Mouse (Mus musculus): Measurements from ENCODE around the gene Tlk2.

Gene Tlk2

DNA sequence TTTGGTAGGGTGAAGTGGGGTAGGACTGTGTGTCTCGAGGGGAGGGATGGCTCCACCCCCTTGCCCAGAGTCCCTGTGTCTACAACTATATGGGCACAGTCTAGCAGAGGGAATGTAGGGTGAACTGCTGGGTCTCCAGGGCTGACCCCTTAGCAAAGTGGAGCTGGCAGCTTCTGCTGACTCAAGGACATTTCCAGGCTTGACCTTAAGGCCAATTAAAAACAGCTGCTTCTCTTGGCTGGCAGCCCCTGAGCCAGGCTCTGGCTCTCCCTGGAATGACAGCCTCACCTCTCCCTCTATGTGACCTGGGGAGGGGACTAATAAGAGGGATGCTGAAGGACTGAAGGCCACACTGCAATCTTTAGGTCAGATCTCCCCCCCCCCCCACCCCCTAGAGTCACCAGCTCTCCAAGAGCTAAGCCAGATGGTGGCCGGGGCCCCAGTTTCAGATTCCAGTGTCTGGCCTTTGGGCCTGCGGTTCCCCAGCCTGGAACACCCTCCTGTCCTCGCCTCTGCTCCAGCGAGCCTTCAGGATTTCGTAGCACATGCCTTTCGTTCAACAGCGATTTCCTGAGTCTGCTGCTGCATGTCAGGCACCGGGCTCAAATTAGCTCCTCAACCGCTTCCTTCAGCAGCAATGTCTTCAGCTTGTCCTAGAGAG lies 134.5 kb downstream of the Tlk2 start:
- peak; percentile 89 for DNase-seq (ENCODE audit: low read depth, low spot score)

DNA sequence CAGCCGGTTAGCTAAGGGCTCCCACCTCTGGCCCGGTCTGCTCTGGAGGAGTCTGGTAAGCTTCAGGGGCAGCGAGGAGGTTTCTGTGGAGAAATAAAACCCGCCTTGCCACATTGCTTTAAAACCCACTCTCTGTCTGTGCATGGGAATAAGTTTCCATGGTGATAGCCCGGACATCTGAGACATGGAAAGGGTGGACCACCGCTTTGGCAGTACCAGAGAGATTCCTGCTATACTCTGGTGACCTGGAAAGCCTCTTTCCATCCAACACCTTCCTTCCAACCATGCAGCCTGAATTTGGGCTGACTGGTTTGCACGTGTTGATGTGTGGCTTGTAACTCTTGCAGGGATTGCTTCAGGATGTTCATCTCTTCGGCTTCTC lies 135.0 kb downstream of the Tlk2 start:
- DNase-seq (ENCODE audit: low read depth, low spot score), result no peak

- peak; percentile 50 for DNase-seq (ENCODE audit: low read depth, low spot score)
Measured at GRCm38 (mm10) chr11:105315296-105315695, 136.7 kb downstream of the Tlk2 start.

DNA sequence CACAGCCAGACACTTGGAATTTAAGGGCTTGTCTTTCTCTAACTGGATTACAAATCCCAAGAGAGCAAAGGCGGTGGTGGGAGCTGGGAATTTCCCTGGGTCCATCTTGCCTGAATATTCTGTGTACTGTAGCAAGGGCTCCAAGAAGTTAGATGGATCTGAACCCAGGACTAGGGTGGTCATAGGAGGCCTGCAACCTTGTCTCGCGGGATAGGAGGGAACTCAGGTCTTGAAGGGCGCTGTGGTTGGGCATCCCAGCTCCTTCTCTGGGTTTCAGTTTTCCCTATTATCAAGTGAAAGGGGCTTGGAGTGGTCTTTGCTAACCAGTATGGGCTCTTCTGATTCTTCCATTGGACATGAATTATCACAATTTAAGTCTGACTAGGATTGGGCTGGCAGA lies 137.5 kb downstream of the Tlk2 start:
- DNase-seq (ENCODE audit: low read depth, low spot score), result peak; percentile 49

- no peak for DNase-seq (ENCODE audit: low read depth, low spot score)
Measured at GRCm38 (mm10) chr11:105317769-105318168, 139.2 kb downstream of the Tlk2 start.

GRCm38 (mm10) chr11:105321090-105321489 lies 142.5 kb downstream of the Tlk2 start:
- no peak for DNase-seq (ENCODE audit: low read depth, low spot score)

GRCm38 (mm10) chr11:105323530-105323929 lies 144.9 kb downstream of the Tlk2 start:
- no peak for DNase-seq (ENCODE audit: low read depth, low spot score)

DNA sequence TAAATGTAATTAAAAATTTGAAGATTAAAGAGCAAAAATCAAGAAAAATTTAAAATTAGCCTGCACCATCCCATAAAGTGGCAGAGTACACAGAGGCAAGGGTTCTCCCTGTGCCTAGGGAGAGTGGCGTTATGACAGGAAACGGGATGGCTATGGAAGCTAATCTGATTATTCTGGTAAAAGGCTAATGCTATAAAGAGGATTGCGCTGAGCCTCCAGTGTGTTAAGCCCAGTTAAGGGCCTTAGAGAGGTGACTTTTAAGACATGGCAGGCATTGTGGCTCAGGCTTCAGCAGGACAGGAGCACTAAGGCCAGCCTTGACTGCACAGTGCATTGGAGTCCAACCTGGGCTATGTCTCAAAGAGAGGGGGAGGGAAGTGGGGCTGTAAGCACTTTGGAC lies 148.5 kb downstream of the Tlk2 start:
- no peak for DNase-seq (ENCODE audit: low read depth, low spot score)

- no peak for DNase-seq (ENCODE audit: low read depth, low spot score)
Measured at GRCm38 (mm10) chr11:105329962-105330361, 151.4 kb downstream of the Tlk2 start.

DNA sequence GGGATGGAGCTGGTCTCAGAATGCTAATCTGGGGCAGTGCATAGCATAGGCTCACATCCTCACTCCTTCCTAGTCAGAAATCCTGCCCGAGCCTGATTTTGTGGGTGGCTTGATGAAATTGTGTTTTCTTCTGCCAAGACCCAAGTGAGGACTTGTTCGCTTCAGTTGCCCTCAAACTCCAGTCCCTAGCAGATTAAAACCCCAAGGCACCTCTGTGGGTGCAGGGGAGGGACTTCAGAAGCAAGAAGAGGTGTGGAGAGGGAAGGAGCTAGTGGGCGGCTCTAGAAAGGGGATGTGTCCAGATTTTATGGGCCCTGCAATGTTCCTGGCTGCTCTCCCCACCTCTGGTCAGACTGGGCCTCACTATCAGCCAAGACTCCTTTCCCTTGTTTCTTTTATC lies 152.5 kb downstream of the Tlk2 start:
- DNase-seq (ENCODE audit: low read depth, low spot score), result no peak

DNA sequence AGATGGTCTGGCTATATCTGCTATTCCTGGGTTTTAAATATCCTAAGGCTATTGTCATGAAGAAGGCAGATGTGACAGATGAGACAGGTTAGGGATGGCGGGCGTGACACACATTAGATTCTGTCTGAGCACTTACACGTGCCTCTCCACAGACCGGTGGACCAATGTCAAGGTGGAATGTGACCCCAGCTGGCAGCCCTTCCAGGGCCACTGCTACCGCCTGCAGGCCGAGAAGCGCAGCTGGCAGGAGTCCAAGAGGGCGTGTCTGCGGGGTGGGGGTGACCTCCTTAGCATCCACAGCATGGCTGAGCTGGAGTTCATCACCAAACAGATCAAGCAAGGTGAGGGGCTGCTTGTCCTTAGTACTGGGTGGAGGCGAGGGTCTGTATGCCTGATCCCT lies 153.1 kb downstream of the Tlk2 start:
- DNase-seq (ENCODE audit: low read depth, low spot score), result no peak

GRCm38 (mm10) chr11:105332468-105332867 lies 153.9 kb downstream of the Tlk2 start:
- DNase-seq (ENCODE audit: low read depth, low spot score), result peak; percentile 46
